Mouse (Mus musculus) urinary bladder, postnatal 36 days (tissue): ENCODE data around the gene Lhx4.

ENCODE experiments used
- DNase-seq, 2 experiments: peaks; one replicate each; pipeline ENCODE4 v3.0.0; 2022; ENCODE audit warnings: low spot score in 2 of 2, mixed read lengths in 1 of 2

Lhx4 gene

DNA sequence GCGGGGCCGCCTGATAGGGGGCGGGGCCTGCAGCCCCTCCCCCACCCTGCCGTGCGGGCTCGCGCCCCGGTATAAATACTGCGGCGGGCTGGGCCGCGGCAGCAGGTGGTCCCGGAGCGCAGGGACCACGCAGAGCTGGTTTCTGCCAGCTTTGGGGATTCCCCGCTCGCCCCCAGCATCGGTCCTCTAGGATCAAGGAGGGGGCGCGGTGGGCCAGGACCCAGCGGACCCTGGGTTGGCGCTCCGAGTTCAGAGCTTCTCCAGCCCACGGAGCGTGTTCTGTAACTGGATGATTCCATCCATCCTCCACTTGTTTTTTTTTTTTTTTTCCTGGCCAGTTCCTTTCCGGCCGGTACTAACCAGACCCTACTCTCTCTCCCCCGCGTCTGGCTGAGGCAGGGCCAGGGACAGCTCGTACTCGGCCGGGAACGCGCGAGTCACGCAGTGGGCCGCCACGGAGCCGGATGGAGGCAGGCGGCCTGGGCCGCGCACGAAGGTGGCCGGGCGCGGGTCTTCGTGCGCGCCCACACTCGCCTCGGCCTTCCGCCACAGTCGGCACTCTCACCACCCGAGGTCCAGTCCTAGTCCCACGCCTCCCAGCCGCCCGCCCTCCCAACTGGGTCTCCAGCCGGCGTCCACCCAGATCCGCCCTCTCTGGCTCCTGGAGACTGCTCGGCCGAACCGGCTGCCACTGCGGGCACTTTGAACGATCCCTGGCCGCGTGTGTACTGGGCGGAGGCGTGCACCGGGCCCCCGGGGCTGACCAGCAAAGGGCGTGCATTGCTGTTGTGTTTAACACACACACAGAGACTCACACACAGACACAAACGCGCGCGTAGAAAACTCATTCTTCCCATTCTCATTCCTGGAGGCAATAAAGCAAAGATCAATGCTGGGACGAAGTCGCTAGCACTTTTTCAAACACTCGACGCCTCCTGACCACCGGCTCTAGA lies 8.8 kb downstream of the Lhx4 start:
- peak in 1 of 2 experiments; percentile 10 for DNase-seq

DNA sequence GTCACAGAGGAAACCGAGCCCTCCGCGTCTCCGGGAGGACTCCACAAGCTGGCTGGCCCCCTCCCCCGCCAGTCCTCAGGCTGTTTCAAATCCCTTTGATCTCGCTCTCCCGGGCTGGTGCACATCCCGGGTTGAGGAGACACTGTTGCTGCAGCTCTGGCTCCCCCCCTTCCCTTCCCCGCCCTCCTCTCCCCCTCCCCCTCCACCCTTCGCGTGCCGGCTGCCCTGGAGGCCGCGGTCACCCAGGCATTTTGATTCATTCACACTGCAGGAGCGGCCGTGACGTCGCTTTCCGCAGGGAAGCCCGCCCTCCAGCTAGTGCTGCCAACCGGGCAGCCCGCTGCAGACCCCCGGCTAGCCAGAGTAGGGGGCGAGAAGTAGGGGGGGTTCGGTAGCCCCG lies 9.5 kb downstream of the Lhx4 start:
- no peak for DNase-seq

DNA sequence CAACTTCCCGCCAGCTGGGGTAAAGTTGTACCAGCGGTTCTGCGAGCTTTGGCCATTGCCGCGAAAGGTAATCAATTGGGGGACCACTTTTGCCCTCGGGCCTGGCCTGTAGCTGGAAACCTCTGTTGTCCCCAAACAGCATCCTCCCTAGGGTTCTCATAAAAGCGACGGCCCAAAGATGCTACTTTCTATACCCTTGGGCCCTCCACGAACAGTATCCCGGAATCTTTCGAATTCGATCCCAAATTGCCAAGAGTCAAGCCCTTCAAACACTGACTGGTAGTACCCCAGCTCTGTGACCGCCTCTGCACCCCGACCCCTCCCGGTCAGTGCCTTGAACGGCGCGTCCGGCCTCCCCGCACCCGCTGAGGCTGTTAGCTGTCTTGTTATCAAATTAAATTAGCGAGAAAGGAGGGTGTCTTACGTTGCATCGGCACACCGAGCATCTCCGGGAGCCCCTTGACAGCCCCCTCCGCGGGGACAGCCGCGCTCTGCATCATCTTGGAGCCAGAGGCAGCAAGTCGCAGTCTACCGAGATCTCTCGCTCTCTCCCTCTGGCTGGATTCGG lies 10.0 kb downstream of the Lhx4 start:
- no peak for DNase-seq

DNA sequence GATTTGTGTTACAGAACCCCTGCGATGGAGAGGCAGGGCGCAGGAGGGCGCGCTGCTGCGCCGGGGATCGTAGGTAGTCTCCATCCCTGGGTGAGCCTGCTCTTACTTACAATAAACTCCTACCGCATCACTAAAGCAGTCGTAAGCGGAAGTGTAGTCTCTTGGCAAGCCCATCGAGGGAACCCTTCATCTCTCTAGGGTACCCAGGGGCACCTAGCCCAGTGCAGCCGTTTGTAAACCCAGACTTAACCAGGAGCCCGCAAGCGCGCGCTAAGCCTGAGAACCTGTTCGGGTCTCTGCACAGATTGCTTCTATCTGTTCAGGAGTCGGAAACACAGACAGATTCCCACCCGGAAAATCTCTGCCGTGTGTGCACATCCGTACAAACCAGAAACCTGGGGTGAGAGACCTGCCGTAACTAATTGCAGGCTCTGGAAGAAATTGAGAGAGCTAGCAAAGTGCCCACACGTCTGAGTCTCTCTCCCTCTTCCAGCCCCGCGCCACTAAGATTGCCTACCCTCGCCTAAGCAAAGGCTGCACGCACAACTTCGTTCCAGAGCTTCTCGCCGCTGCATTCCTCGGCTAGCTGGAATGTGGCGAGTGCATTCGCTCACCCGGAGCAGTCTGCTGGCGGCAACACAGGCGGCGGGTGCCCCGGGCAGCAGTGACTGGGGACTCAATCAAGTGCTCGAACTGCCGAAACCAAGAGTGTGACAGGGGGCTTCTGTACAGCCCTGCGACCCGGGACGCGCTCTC lies 10.7 kb downstream of the Lhx4 start:
- DNase-seq = no peak

DNA sequence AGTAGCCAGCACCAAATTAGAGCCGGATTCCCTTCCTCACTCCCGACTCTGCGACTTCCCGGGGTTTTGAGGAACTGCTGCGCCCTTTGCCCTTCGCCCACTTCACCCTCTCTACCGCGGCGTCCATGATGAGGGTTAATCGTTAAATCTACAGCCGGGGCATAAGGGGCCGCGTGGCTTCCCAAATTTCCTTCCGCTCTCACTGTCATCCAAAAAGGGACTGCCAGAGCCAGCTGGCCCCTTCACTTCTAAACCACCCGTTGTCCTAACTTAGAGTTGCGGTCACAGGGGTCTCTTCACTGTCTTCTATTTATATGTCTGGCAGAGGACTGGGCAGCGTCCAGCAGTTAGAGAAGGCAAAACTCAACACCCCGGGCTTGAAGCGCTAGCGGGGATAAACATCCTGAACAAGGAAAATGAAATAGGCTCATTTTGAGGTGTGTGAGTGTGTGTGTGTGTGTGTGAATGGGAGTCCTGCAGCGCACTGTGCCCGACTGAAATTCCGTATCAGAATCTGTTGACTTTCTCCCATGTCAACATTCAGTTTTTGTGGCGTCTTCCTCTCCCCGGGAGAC lies 13.6 kb downstream of the Lhx4 start:
- DNase-seq = no peak

DNA sequence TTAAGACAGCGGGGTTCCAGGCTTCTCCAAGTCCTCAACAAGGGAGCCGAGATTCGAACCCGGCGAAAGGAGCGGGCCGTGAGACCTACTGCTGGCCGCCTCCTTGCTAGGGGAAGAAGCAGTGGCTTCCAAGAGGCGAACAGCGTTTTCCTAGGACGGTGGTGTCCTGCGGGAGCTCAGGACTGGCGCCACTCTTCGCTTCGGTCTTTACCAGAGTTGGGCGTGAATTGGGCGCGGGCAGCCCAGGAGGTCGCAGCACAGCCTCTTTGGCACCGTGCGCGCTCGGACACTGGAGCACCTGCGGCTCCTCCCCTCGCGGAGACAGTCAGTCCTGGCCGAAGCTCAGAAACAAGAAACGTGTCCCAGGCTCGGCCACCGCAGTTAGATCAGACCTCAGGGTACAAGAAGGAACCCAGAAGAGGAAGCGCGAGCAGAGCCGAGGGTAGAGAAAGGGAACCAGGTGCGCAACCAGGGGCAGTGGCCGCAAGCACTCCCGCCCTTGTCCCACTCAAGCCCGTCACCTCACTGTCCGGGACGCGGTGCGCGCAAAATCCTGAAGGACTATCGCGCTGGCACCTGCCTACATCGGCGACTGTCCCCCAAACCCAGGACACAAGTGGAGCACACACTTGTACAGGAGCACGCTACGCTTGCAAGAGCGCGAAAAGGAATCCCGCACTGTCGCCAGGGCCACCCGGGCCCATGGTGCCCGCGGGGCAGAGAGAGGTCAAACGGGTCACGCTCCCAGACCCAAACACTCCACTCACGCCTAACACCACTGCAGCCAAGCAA lies 14.3 kb downstream of the Lhx4 start:
- DNase-seq = no peak

DNA sequence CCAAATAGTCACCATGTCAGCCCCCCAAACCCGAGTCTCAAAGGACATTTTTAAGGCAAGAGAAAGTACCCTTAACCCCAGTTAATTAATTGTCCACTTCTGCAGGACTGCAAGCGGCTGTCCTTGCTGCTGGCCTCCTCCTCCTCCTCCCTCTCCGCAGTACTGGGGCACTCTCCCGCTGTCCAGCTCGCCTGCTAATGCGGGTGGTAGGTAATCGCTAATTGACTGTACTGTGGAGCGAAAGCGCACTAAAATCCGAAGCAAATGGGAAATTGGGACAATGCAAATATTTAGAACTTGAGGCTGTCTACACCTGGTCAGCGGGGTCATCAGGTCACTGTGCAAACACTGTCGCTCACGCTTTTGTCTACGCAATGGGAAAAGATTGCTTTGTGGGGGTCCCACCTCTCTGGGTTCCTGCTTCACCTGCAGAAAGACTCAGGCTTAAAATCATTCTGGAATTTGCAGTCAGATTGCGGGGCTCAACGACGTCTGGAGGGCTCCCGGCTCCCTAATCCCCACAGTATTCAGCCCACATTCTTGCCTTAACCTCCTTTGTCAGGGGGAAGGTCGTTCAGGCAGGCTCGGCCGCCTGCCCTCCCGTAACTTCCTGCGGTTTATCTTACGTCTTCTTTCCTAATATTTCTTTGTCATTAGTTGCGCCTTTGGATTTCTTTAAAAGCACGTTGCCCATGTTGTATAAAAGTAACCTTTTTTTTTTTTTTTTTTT lies 15.2 kb downstream of the Lhx4 start:
- DNase-seq = no peak

DNA sequence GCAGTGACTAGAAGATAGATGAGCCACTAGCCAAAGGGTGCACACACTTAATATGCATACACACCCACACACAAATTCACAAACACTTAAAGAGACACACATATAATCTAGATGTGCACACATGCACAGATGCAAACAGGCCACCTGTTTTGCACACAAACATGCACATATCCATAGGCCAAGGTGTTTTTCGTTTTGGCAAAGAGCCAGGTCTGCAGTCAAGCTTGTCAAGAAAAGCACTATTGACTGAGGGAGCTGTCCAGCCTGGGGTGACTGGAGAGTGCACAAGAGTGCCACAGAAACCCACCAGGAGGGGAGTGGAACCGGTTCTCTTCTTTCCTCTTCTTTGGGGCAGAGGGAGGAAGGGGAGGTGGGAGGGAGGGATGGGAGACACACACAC lies 20.3 kb downstream of the Lhx4 start:
- no peak for DNase-seq

DNA sequence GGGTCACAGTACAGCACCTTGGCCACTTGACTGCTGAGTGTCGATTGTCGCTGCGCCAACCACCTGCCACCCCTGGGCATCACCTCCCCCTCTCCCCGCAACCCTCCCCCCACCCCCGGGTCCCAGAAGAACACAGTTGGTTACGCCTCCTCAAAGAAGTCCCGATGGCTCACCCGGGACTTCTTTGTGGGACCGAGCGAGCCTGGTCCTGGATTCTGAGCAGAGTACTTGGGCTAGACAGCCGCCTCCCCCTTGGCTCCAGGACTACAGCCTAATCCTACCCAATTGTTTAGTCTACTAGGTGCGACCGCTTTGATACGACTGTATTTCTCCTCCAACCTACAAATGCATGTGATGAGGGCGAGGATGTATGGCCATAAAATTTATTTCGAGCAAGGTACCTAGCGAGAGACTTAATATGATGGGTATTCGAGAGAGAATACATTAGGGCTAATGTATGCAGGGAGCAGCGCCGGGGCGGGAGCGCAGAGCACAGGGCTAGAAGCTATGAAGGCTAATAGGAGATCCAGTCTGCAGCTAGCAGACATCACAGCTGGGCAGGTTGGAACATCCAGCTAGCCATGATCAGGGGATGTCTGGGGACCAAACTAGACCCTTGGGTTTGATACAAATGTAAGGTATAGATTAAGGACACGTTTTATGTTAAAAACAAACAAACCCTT lies 22.2 kb downstream of the Lhx4 start:
- DNase-seq = no peak

DNA sequence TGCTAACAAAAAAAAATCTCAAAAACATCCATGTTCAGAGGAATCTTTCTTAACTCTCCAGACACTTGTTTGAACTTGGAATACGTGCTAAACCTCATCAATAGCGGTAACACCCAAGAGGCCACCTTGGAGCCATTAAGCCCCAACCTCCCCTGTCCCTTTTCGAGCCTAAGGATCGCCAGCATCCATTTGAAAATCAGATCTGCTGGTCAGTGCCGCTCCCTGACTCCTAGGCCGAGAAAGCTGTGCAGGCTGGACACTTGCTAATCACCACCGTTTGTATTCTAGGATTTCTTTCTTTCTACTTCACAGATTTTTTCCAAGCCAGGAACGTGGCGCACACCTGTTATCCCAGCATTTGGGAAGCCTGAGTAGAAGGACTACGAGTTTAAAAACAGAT lies 23.7 kb downstream of the Lhx4 start:
- DNase-seq = no peak

DNA sequence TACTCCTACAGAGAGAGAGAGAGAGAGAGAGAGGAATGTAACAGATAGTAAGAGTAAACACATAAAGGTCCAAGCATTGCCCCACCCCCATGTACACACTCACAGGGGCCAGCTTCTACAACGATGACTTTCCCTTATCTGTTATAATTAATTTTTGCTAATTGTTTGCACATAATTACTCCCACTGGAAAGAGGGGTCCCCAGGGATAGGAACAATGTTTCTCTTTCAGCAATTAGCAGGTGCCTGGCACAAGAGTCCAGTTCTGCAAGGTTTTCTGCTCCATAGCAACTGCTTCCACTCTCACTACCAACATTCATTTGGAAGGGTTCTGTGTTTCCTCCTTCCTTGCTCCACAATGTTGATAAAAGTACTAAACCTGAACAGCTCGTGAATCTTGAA lies 25.6 kb downstream of the Lhx4 start:
- no peak for DNase-seq

DNA sequence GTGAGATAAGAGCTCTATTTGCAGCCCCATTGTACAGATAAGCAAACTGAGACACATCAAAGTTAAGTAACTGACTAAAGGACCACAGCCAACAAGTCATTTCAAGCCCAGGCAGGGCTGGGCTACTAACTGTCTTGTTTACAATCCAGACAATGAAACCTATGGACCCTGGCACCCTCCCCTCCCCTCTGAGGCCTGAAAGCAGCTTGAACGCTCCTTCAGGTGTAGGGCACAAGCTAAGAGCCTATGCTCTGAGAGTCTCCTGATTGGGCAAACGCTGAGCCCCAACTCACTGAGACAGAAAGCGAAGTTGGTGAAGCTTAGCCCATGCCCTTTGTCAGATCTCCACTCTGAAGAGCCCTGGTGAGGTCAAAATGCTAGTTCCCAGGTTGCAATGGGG lies 27.2 kb downstream of the Lhx4 start:
- DNase-seq = no peak

DNA sequence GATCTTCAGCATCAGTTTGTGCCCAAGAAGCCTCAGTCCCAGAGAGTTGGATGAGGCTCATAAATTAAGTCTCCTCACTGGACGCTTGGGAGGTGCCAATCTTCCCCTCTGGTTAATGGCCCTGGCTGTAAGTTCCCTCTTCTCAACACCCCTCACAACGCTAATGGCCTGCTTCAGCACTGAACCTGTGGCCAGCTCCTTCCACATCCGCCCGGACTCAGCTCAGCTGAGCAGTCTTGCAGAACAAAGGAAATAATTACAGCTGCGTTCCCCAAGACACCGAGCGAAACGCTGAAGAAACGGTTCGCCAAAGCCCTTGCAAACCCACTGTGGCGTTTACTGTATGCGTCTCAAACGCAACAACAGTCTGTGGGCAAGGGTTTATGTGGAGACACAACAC lies 29.3 kb downstream of the Lhx4 start:
- DNase-seq = peak in 1 of 2 experiments; percentile 13

DNA sequence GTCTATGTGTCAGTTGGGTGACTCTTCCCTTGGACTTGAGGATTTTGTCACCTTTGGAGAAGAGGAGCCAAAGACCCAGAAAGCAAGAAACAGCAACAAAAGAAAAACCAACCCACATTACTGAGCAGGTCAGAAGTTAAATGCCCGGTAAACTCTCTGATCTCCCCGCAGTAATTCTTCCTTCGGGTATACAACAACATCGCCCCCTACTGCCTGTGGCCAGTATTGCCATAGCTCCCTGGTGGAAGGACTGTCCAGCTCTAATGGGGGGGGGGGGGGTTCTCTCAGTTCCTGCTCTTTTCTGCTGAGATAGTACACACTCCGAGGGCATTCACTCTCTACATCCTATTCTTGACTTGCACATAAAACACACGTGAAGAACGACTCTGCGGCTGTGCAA lies 30.0 kb downstream of the Lhx4 start:
- DNase-seq = no peak

DNA sequence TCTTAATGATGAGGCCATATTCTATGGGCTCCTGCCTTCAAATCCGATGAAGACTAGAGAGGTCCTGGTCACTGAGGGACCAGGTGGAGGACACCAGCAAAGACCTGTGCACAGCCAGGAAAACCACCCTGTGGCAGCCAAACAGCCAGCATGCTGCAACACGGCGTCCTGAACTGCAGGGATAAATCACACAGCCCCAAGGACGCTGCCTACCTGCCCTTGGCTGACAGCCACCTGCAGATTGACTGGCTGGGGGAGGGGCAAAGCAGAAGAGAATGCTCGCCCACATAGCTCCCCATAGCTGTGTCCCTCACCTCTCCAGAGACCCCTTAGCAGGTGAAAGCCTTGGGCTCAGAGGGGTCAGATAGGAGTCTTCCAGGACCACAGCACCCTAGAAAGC lies 31.5 kb downstream of the Lhx4 start:
- no peak for DNase-seq

DNA sequence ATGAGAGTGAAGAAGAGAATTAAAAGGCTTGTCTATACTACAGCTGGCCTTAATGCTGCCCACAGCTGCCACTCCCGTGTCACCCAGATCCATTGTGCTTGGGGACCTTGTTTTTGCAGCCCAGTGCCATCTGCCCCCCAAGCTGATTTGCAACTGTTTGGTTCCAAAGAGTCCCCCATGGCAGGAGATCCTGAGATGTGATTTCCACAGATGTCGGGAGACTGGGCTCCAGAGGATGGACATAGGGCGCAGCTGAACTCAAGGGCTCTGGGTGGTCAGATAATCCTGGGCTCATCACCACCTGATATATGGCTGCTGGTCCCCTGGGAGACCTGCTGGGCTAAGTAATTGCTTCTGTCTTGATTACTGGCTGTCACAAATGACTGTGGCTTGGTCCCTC lies 32.6 kb downstream of the Lhx4 start:
- DNase-seq = no peak

DNA sequence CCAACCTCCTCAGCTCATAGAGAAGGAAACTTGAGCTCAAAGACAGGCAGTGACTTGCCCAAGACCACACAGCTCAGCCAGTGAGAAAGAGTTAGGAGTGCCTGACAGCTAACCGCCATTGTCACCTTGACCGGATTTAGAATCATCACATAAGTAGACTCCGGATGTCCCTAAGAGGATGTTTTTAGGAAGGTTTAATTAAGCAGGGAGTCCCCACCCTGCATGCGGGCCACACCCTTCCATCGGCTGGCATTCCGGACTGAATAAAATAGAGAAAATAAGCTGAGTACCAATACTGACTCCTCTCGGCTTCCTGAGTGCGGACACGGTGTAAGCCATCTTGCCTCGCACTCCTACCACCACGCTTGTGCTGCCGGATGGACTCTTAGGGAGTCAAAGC lies 34.2 kb downstream of the Lhx4 start:
- DNase-seq = no peak

DNA sequence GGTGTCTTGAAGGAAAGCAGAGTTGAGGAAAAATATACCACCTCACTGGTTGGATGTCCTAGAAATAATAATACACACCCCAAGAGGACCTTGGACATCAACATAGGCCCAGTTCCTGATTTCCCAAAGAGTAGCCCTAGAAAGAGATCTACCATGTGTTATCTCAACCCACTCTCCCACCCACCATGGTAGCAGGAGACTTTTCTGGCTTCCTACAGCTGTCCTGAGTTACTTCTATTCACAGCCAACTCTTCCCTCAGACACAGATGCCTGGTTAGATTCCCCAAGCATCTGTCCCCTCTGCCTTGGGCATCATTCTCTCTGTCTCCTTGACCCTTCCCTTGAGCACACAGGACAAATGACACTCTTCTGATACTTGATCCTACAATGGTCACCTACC lies 36.1 kb downstream of the Lhx4 start:
- no peak for DNase-seq

DNA sequence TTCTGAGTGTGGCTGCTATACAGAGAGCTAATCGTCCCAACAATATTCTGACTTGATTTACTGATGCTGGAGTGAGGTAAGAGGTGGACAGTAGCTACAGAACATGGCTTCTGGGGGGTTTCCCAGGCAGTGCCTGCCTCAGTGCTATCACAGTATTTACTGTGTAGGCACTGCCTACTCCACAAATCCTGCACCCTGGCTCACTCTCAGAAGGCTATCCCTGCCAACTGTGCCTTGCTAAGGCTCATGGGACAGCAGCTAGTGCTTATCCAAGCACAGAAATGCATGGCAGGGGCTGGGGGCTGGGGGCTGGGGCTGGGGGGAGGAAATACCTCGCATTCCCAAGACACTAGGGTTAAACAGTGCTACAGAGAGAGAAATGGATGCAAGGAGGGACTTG lies 38.2 kb downstream of the Lhx4 start:
- DNase-seq = no peak

DNA sequence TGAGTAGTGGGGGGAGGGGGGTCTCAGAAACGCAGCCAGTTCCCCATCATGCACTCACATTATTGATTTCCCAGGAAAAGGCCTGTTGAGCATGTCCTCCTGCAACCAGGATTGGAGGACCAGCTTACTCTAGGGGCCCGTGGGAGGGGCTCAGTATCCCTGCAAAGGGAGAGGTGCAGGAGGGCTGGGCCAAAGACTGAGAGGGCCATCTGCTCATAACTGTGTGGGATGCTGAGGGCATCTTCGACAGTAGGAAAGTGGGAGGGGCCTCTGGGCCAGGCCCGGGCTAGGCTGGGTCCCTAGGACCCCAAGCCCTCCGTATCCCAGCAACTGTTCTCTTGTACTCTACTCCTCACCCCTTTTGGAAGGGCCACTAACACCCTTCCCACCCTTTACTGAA lies 47.3 kb downstream of the Lhx4 start:
- DNase-seq = no peak
